Mouse (Mus musculus) cerebellum, adult 8-10 months (tissue): ENCODE measurements at regions not wholly inside any gene's neighbourhood (a gene's known extent, or its start where the extent isn't known, plus 50 kb on each side); places are given as distances from the start of the nearest gene placed in this dataset.

ENCODE experiments used
- DNase-seq: peaks from one replicate; pipeline ENCODE4 v3.0.0; 2022

DNA sequence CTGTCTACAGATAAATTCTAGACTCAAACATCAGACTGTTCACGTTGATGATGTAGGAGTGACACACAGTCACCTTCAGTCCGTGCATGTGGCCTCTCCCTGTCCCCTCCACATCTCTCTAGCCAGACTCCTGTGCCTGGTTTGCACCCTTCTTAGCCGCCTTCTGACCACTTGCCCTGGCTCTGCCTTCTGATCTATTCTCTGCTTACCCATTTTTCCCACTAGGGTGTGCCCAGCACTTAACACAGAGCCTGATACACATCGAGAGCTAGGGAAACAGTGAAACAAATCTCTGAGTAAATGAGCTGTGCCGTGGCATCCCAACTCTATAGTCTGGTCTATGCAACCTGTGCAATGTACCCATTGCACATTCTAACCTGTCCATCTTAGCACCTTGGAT, 73.3 kb upstream of the Zmiz1 start:
- no peak for DNase-seq

GRCm38 (mm10) chr14:25387780-25388179, 71.2 kb upstream of the Zmiz1 start:
- DNase-seq: no peak

GRCm38 (mm10) chr14:25389314-25389713, 69.7 kb upstream of the Zmiz1 start:
- DNase-seq: no peak

DNA sequence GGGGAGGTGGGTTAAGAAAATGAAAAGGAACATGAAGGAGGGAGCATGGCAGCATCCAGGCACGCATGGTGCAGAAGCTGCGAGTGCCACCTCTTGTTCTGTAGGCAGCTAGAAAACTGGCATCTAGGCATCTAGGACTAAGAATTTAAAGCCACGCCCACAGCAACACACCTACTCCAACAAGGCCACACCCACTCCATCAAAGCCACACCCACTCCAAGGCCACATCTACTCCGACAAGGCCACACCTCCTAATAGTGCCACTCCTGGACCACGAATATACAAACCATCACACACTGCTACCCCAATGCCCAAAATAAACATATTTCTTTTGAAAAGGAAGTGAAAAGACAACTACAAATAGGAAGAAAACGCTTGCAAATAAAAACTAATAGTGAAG, 66.6 kb upstream of the Zmiz1 start:
- no peak for DNase-seq

GRCm38 (mm10) chr14:25392940-25393339, 66.0 kb upstream of the Zmiz1 start:
- no peak for DNase-seq

DNA sequence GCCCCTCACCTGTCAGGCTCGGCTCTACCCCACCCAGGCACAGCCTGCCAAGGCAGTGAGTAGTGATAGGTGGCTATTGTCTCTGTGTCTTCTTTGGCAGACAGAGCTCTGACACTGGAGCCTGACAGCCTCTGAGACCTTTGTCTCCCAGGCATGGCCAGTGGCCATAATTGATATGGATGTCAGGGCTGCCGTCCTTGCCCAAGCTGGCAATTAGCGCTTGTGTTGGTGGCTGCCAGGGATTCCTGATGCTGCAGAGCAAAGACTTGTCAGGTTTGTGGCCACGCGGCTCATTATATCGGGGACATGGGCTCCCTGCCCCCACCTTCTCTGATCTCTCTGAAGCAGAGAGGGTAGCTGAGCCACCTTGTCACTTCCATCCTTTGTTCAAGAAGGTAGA, 64.1 kb upstream of the Zmiz1 start:
- DNase-seq: no peak

DNA sequence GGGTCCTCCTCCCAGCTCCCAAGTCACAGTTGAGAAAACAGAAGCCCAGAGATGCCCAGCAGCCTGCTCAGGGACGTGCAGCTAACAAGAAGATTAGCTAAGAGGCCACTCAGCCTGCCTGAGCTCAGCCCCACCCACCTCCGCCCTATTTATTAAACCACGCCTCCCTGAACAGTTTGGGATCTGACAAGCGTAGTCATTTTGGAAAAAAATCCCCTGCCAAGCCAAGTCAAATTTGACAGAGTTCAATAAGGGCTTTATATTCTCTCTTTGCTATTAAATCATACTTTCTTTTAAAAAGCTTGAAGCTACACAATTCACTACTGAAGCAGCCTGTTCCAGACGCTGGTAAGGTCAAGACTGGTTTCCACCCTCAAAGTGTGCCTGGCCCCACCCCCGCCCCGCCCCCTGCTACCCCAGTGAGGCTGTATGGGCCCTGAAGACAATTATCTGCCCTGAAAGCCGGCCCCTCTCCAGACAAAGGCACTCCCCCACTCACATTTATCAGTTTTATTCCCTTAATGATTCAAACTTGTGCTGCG, 61.9 kb upstream of the Zmiz1 start:
- DNase-seq: no peak

GRCm38 (mm10) chr14:25397751-25398150, 61.2 kb upstream of the Zmiz1 start:
- no peak for DNase-seq

DNA sequence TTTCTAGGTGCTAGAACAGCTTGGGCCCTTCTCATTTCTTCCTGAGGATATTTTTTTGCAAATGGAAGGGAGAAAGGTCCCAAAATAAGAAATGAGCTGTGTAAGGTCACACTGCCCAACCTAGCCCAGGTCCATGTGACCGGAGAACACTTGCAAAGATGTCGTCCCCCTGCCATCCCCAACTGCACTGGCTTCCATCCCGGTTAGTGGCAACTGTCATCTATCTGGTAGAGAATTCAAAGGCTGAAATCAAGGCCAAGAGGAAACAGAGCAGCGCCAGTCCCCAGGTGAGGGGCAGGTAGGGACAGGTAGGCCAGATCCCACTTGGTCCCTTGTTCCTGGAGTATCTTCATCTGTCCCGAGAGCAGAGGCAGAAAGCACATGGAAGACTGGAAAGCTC, 60.2 kb upstream of the Zmiz1 start:
- DNase-seq: no peak

DNA sequence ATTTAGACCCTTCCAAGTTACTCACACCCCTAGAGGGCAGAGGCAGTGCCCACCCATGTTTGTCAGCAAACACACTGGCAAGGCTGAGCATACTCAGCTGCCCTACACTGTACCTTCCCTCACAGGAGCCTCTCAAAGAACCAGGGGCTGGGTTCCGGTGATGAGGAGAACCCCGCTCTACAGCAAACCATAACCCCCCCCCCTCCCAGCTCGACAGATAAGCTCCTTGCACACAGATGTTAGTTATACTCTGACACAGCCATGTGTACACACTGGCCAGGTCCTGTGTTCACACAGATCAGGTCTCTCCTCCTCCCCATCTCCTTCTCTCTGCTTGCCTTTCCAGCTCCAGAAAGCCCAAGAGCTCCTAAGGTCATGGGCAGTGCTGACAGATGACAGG, 59.7 kb upstream of the Zmiz1 start:
- no peak for DNase-seq

GRCm38 (mm10) chr14:25401104-25401963, 57.7 kb upstream of the Zmiz1 start:
- no peak for DNase-seq

DNA sequence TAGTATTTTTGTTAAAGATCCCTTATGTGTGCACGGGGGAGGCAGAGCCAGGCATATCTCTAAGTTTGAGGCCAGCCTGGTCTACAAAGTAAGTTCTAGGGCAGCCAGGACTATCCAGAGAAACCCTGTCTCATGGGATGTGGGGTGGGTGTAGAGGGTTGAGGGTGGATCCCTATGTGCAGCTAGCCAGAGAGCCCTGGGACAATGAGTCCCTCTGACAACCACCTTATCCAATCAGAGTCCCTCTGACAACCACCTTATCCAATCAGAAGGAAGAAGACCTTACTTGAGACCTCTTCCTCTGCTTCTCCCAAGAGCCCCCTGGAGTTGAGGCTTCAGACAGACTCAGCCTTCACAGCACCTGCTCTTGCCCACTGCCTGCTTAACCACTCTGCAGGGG, 56.6 kb upstream of the Zmiz1 start:
- no peak for DNase-seq

DNA sequence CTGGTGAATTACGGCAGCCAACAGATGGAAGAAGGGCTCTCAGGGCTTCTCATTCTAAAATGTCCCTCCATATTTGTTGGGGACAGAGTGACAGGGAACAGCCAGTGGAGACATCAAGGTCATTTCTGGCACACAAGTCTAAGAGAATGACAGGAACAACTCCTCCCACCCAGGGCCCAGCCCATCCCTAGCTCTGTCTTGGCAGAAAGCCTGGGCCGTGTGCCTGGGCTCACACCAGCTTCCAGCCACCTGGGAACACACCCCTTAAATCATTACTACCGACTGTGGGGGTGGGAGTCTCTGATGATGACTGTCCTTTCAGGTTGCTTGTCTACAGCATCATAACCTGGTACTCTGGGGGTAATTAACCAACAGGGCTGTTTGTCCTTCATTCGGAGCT, 53.8 kb upstream of the Zmiz1 start:
- no peak for DNase-seq

- no peak for DNase-seq
Observed at GRCm38 (mm10) chr14:25406059-25406458, 52.9 kb upstream of the Zmiz1 start.

DNA sequence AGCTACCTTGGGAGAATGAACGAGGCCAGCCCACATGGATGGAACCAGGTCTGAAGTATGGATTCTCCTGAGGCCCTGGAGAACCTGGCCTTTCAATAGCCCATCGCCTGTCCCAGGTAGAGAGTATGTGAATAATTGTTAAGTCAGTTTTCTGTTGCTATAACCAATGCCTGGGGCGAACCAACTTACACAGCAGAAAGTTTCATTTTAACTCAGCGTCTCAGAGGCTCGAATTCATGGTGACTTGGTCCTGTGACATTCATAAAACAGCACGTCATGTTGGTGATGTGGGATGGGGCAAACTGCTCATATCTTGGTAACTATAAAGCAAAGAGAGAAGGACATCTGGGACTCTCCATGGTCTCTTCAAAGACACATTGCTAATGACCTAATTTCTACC, 52.4 kb upstream of the Zmiz1 start:
- DNase-seq: no peak

DNA sequence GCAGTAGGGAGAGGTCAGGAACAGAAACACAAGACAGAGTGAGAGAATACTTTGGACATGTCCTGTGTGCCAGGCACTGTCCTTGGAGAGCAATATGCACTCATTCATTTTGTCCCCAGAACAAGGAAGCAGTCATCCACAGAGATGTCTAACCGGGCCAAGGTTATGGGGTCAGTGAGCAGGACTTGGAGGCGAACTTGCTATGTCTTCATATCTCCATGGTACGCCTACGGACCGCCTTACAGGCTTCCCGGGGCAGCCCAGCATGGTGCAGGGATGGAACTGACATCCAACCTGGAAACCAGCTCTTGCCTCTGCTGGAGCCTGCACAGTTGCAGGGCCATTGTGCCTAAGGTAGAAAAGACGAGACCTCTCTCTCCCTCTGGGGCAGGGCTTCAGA, 51.9 kb upstream of the Zmiz1 start:
- DNase-seq: no peak
